Mouse (Mus musculus) CD8-positive naive resting alpha-beta T cell, adult 2 months (primary cell): ENCODE measurements around the gene Mgat3.

Experiments
- DNase-seq, 2 experiments: peaks; one replicate each; pipeline ENCODE4 v3.0.0; 2022; ENCODE audit warnings: low read depth in 2 of 2, low spot score in 2 of 2

The Mgat3 gene

GRCm38 (mm10) chr15:80174598-80174875 is 1.0 kb downstream of the Mgat3 start:
- DNase-seq: no peak

- no peak for DNase-seq
Measured at GRCm38 (mm10) chr15:80175316-80175715, 1.8 kb downstream of the Mgat3 start.

GRCm38 (mm10) chr15:80175756-80176155 is 2.2 kb downstream of the Mgat3 start:
- no peak for DNase-seq

GRCm38 (mm10) chr15:80181561-80181960 is 8.0 kb downstream of the Mgat3 start:
- no peak for DNase-seq

GRCm38 (mm10) chr15:80182072-80182700 is 8.7 kb downstream of the Mgat3 start:
- DNase-seq: no peak

- no peak for DNase-seq
Measured at GRCm38 (mm10) chr15:80188927-80189326, 15.4 kb downstream of the Mgat3 start.

- no peak for DNase-seq
Measured at GRCm38 (mm10) chr15:80190075-80190474, 16.6 kb downstream of the Mgat3 start.

GRCm38 (mm10) chr15:80191585-80192245 is 18.2 kb downstream of the Mgat3 start:
- DNase-seq: no peak

GRCm38 (mm10) chr15:80192246-80192585 is 18.7 kb downstream of the Mgat3 start:
- DNase-seq: peak; percentile 58 to 75

GRCm38 (mm10) chr15:80192847-80193246 is 19.3 kb downstream of the Mgat3 start:
- no peak for DNase-seq

GRCm38 (mm10) chr15:80199556-80199955 is 26.0 kb downstream of the Mgat3 start:
- no peak for DNase-seq

- no peak for DNase-seq
Measured at GRCm38 (mm10) chr15:80202111-80202775, 28.7 kb downstream of the Mgat3 start.

- DNase-seq: no peak
Measured at GRCm38 (mm10) chr15:80203406-80203805, 29.9 kb downstream of the Mgat3 start.

GRCm38 (mm10) chr15:80206057-80206565 is 32.6 kb downstream of the Mgat3 start:
- DNase-seq: no peak

- no peak for DNase-seq
Measured at GRCm38 (mm10) chr15:80208446-80208845, 34.9 kb downstream of the Mgat3 start.

- no peak for DNase-seq
Measured at GRCm38 (mm10) chr15:80213688-80214087, 40.2 kb downstream of the Mgat3 start.

- peak; percentile 22 to 60 for DNase-seq
Measured at GRCm38 (mm10) chr15:80215716-80216479, 42.4 kb downstream of the Mgat3 start.

GRCm38 (mm10) chr15:80216480-80216820 is 42.9 kb downstream of the Mgat3 start:
- no peak for DNase-seq

- no peak for DNase-seq
Measured at GRCm38 (mm10) chr15:80217476-80217875, 44.0 kb downstream of the Mgat3 start.

- DNase-seq: peak; percentile 29 to 35
Measured at GRCm38 (mm10) chr15:80219211-80219610, 45.7 kb downstream of the Mgat3 start.

- DNase-seq: no peak
Measured at GRCm38 (mm10) chr15:80219705-80220657, 46.5 kb downstream of the Mgat3 start.
